Mouse (Mus musculus): ENCODE measurements at regions not wholly inside any gene's neighbourhood (a gene's known extent, or its start where the extent isn't known, plus 50 kb on each side); places are given as distances from the start of the nearest gene placed in this dataset.

DNA sequence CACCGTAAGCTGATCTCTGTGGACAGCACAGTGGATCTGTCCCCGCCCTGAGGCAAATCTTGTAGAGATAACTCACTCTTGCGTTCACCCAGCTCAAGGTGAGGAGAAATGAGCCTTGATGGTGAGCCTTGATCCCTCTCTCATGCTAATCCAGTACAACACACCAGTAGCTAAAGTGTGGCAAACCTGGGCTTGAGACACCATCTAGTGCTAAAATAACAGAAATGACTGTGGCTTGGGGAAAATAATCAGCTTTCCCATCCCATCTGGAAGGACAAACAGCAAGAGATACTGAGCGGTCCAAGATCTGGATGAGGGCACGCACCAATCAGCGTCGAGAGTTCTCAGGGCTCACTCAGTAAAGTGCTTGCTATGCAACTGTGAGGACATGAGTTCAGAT, 50.9 kb upstream of the Cbln4 start:
- DNase-seq, result no peak

DNA sequence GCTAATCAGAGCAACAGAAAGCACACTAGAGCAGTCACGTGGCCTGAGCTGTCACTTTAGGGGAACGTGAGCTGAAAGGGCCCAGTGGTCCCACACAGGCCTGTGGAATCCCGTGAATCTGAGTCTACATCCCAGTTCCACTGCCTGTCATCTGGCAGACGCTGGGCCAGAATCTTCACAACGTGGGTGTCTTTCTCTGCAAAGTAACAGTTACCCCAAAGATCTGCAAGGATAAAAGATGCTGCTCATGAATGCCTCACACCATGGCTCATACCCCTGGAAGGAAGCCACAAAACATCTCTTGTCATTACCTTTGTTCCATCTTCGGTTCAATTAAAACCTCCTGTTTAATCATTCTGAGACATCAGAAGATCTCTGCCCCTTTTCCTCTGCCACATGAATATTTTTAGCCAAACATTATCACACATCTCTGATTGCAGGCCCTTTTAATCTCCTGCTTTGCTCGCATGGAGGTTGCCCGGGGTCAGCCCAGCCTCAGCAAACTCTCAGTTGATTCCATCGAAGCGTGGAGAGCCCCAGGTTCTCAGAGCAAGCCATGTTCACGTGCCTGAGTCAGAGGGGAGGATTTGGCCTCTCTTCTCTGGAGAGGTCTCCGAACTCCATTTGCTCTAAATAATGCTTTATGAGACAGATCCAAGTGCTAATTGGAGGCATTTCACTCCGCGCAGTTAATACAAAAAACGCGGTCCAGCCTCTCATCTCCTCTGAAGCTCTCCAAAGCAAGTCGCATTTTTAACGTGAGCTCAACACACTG, 60.8 kb upstream of the Cbln4 start:
- DNase-seq, result no peak

DNA sequence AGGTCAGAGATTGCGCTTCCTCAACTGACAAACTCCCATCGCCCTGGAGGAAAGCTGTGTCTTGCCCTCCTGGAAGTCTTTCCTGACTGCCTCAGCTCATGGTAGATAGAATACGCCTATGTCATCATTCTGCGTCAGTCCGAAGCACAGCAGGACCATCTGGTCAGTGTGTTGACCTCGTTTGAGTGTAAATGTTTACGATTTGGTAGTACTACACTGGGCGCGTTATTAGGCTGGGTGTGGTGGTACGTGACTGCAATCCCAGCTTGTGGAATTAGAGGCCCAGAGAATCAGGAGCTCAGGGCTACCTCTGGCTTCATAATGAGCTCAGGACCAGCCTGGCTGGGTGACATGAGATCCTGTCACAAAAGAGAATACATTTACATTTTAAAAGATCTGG, 62.0 kb upstream of the Cbln4 start:
- DNase-seq, result peak; percentile 12

DNA sequence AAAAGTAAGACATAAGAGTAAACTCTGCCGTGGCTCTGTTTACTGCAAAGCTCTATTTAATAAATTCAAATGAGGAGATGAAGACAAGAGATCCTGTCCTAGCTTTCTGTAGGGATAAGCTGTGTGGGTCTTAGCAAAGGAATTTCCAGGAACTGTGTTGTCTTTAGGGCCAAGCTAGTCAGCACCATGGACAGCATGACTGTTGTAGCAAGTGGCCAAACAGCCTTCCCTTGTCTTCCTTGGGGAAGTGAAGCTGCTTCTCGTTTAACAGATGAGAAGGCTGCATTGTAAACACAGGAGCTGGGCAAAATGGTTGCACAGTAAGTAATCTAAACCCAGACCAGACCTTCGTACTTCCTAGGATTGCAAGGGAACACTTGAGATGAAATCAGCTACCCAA, 67.4 kb upstream of the Cbln4 start:
- DNase-seq, result no peak

DNA sequence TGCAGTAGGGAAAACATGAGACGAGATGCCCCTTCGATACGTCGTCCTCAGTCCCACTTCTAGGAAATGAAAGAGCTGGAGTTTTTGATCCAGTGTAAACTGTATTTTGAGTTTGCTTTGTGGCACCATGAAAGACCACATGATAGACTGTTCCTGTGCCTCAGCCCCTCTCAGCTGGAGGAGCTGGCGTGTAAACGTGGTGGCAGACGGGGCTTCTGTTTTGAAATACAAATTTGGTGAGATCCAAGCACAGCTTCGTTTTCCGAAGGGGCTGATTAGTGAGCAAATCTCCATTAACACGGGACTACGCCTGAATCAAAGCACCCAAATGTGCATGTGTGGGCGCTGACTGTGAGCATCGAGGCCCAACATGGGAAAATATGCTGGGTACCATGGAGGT, 70.4 kb upstream of the Cbln4 start:
- no peak for DNase-seq

DNA sequence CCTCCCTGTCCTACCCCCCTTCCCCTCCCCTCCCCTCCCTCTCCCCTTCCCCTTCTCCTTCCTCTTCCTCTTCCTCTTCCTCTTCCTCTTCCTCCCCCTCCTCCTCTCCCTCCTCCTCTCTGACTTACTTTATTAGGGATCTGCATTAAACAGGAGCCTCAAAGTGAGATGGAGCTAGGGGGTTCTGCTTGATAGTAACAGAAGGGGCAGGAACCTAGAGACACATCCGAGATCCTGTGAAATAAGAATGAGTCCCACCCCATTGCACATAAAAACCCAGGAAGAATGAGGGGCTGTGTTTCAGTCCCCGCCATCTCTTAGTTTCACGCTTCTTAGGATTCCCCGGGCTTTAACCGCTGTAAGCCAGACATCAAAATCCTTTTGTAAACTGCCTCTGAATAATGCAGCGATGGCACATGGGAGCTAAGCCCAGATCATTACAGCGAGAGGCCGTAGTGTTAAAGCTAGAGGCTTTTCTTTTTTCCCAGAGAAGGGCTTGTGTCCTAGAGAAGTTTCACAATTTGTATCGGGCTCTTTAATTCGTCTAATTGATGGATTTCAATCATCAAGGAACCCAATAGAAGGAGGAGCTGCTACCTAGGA, 72.4 kb upstream of the Cbln4 start:
- DNase-seq, result no peak

DNA sequence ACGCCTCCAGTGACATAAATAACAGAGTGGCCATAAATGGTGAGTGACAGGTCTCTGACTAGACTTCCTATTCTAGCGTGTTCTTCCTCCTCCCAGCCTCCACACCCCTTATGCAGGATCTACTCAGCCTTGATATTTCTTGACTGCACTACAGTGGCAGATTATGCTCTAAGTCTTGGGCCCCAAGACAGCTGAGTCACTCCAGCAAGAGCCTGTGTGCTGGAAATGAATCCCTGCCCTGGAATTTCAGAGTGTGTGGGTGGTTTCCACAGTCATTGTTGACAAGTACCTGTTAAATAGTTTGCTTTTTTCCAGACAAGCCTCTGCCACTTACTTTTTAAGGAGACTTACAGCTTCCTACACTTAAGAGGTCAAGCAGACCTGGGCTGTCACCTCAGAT, 84.3 kb upstream of the Cbln4 start:
- DNase-seq, result no peak

DNA sequence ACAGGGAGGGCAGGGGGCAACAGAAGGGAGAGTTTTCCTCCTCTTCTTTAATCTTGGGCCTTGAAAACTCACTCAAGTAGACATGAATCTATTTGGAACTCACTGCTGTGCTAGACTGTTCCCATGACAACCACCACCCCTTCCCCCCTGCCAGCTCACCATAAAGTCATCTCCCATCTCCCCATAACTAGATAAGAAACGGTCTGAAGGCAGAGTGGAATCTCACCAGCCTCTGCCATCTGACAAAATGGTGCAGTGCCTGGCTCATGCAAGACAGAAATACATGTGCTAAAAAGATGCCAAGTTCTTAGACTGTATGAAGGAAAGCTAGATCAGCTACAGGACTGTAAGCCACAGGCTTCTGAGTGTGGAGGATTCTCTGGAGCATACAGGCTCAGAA, 88.0 kb upstream of the Cbln4 start:
- no peak for DNase-seq

DNA sequence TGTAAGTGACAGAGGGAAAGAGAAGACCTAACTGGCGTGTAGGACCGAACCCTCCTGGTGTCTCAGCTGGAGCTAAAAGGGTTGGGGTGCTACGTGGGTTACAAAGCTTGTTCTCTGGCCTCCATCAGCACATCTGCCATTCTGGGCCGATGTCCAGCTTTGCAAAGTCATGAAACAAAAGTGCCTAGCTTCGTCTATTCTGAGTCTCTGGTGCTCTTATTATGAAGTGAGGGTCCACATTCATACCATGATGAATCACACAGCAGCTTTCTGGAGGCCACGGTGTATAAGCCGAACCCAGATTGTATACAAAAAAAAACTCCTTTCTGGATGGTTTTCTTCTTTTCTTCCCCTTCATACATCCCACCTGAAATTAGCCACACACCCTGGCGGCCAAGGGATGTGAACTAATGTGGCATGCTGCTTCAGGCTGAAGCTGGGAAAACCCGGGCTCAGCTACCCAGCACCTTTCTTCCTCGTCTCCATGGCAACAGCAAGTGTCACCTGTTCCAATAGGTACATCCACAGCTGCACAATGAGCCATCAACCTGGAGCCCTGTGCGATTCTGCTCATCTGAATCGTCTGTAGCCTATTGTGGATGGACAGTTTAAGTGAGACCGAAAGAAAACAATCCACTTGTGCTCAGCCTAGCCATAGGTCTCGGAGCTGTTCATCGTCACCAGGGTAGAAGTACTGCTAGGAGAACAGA, 89.5 kb upstream of the Cbln4 start:
- DNase-seq, result no peak

DNA sequence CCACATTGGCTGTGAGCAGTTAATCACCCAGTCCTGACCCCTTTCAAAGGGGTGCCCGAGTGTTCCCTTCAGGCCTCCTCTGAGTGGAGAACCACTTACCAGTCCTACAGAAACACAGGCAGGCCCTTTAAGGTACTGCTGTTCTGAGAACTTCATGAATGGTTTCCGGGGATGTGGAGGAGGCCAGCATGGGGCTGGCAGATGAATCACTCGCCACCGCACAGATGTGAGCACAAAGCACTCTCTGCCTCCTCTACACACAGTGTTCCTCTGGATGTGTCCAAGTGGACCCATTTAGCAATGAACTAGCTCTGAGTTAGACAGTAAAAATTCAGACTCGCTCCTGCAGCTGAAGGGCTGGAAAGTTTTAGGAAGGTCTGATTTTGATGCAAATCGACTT, 96.8 kb upstream of the Cbln4 start:
- DNase-seq, result no peak

DNA sequence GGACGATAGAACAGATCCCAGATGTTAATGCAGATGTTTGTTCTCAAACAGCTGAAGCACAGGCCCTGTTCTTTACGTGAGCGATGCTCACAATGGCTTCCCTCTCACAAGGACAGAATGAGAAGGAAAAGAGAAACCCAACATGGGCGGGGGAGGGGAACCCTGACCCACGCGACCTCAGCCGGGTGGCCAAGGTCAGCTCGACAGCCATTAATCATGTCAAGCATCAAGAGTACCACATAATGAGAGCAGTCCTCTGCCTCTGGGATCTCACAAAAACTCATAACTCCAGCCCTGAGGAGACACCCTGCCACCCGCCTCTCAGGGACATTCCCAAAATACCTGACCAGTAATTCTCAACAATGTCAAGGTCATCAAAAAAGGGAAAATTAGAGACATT, 100.0 kb upstream of the Cbln4 start:
- DNase-seq, result no peak

DNA sequence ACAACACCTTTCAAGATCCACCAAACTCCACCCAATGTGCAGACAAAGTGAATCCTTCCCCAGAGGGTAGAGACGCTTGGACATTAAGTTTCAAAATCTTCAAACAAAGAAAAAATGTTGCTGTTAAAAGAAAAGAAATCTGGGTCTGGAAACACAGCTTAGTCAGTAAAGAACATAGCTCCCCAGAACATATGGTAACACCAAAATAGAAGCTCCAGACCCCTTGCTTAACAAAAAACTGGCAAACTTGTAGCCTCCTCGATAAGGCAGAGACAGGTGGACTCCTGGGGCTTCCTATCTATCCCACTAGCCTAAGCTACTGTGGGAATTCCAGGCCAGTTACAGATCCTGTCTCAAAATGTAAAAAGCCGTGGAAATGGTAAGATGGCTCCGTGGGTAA, 99.6 kb upstream of the Mc3r start:
- DNase-seq, result no peak

DNA sequence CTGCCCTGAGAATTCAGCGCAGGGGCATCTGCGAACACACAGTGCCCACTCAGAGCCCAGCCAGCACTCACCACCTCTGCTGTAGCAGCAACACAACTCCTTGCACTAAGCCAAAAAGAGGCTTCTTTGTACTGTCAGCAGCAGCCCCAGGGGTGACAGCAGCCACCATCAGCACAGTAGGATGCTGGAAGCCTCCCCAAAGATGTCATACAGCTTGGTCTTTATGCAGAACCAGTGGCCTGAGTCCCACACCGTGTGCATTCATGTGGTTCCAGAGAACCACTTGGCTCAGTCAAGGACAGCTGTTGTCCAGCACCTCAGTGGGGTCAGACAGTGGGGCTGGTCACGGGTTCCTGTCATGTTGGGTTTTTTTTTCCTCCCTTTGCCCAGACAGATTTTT, 98.6 kb upstream of the Mc3r start:
- DNase-seq, result no peak

DNA sequence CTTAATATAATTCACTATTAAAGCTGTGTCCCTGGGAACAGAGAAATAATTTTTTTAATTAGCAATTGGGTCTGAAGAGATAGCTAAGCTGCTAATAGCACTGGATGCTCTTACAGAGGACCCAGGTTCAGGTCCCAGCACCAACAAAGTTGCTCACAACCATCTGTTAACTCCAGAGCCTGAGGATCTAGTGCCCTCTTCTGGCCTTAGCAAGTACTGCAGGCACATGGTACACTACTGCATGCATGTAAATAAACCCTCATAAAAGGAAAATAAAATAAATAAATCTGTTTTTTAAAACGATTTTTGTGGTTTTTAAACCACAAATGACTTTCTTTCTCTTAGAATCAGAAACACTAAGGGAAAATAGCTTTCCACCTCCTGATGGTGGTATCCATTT, 97.4 kb upstream of the Mc3r start:
- DNase-seq, result no peak

DNA sequence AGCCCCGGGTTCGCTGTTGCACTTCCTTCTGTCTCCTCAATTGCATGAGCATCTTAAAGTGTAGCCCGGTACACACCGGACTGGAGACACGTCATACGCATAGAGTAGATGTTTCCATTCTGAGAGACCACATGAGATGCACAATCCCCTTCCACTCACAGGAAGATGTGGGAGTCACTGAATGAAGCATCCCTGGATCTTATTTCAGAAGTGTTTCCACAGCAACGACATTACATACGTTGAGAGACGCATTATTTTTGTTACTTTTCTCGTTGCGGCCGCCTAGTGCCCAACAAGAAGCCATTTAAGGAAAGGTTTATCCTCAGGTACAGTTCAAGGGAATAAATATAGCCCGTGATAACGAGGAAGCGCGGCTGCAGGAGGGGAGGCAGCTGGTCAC, 88.4 kb upstream of the Mc3r start:
- DNase-seq, result no peak

DNA sequence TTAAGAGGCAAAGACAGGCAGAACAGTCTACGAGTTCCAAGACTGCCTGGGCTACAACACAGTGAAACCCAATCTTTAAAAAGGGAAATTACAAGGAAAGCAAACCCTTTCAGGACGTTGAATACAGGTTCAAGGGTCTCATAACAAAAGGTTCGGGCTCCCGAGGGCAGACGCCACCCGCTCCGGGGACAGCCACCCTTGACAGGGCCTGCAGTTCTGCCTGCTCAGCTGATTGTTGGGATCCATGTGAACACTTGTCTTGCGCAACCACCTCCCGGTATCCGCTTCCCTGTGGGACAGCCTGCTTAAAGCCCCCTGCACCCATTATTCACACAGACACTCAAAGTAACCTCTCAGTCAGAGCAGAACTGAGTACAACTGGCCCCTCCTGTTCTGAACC, 70.9 kb upstream of the Mc3r start:
- DNase-seq, result no peak

DNA sequence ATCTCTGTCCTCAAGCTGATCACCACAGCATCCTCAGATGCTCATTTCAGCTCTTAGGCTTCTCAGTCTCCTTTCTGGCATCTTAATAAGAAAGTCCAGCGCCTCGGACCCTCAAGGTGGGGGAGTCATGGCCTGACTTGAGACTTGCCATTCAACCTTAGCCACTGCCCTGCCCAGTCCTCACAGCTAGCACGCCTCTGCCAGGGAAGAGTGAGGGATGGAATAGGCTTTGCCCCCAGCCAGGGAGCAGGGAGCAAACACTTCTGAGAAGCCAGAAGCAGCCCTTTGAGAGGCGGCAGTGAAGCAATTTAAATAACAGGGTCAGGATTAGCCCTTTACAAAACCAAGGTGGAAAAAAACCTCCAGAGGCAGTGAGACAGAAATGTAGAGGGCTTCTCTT, 69.0 kb upstream of the Mc3r start:
- no peak for DNase-seq

DNA sequence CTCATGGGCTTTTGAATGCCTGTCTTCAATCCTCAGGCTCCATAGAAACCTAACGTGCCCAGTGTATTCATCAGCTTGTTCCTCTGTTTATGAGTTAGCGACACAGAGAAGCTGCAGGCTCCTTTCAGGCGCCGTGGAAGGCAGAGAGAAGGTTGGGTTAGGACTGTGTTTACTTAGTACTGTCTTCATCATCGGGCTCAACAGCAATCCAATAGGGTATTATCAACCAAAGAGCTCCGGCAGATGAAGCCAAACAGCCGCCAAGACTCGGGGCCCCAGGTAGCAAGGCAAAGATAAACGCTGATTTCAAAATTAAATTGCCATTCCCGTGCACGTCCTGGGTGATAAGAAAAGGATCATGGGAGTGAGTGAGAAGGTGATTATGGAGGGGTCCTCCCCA, 50.5 kb upstream of the Mc3r start:
- DNase-seq, result no peak
